Mouse (Mus musculus) retina, postnatal 1 day (tissue): ENCODE data around the gene Bloc1s2.
"Not testable (repeated sequence)": the region's sequence is repeated elsewhere in the genome, so short reads cannot be mapped to it uniquely, and the experiment has no call there.

ENCODE experiments used
- DNase-seq: peaks from one replicate; pipeline ENCODE4 v3.0.0-alpha.2; 2012

Gene Bloc1s2

DNA sequence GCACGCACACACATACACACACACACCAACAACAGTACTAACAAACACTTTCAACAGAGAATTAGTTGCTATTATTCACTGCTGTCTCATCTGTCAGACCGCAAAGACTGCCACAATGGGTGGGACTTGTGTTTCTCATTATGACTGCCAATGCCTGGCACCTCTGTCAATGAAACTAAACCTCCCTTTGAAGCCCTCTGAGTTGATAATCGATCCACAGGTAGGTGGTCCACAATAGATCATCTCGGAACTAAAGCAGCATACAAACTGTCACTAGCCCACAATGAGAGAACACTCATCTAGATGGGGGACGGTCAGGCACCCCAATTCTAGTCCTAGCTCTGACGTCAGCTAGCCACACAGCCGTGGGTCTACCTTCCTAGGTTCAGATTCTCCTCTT, 25.1 kb downstream of the Bloc1s2 start:
- no peak for DNase-seq

DNA sequence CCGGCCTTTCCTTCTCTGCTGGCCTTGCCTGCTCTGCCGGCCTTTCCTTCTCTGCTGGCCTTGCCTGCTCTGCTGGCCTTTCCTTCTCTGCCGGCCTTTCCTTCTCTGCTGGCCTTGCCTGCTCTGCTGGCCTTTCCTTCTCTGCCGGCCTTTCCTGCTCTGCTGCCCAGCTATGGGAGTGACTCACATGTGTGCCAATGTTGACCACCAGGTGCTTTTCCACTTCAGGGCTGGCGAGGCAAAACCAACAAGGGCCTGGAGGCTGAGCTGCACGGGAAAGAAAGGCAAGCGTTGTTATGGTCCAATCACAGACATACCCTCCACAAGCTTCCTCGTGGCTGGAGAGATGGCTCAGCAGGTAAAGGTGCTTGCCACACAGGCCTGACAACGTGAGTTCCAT, 25.6 kb downstream of the Bloc1s2 start:
- not testable (repeated sequence) for DNase-seq

DNA sequence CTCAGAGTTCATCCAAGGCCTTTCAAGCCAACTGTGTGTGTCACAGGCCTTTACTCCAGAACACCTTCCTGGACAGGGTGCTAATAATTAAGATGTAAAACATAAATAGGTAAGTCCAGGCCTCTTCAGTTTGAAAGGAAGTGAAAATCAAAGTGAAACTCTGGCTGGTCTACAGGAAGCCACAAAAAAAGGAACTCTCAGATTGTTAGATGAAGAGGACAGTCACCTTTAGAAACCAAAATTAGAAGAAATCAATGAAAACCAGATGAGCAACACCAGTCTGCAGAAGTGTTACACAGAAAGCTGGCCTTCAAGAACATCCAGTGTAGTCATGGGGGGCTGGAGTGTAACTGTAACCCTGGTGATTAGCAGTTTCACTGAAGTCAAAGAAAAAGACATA, 28.5 kb downstream of the Bloc1s2 start:
- no peak for DNase-seq

DNA sequence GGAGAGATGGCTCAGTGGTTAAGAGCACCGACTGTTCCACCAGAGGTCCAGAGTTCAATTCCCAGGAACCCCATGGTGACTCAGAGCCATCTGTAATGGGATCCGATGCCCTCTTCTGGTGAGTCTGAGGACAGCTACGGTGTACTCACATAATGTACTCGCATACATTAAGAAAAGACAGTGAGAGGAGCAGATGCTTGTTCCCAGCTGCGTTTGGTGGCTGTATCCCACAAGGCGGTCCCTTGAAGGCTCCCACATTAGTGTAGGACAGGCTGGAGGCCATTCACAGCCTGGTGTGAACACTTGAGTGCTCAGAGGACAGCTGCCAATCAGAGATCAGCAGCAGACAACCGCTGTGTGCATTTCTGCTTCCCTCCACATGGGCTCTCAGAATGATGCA, 34.5 kb downstream of the Bloc1s2 start:
- peak; percentile 64 for DNase-seq

DNA sequence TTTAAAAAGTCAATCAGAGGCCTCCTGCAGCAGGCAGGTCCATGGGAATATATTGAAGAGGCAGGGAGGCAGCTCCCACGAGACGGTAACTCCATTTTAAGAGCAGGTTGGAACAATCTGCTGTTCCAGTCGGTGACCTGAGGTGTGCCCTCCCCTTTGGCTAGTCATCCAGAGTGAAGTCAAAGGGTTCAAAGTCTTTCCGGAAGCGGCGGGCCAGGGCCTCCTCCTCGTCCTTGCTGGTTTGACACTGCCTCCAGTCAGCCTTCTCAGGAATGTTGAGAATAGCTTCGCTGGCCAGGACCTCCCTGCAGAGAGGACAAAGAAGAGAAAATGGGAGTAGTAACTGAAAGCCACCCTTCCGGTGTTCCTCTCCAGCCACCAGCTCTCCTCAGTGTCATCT, 35.9 kb downstream of the Bloc1s2 start:
- DNase-seq: no peak

DNA sequence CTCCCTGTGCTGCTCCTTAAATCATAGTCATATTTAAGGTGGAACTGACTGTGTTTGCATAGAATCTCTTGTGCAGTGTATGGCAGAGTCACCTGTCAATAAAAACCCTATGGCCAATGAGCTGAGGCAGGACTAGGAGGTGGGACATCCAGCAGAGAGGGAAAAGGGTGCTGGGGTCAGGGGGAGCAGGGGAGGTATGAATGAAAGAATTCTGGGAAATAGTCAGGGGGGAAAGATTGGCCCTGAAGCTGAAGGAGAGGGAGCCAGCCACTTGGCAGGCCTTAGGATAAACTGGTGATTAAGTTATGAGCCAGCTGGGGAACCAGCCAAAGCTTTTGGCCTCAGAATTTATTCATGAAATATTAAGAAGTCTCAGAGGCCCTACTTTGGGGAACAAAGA, 37.2 kb downstream of the Bloc1s2 start:
- peak; percentile 9 for DNase-seq

DNA sequence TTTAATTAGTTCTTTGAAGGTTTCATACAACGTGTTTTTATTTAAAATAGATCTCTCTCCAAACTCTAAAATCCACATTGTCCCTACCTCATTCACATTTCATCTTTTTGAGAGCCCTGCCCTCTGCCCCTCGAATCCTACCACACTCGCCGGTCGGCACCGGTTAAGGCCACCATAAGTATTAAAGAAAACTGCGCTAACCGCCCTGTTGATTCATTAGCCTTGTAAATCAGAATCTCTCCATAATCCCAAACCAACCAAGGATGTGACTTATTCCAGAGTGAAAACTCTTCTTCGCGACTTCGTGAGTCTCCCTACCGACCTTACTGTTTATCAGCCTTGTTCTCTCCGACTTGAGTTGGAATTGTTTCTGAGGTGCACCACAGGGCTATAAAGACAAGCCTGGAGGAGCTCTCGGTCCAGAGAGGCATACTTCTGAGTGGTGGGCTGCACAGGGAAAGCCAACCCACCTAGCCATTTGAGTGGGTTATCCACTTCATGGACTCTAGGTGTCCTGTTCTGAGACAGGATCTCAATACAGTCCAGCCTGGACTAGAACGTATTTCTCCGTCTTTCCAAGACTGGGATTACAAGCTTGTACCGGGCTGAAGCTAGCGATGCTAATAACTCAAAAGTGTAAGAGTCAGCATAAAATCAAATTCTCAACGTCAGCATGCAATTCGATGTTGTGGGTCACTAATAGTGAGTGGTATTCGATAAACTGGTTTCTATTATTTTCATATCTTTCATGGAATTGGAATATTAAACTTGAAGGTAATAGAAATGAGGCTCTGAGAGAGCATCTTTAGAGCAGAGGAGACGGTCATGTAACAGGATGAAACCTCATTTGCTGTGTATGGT, 38.4 kb downstream of the Bloc1s2 start:
- no peak for DNase-seq

DNA sequence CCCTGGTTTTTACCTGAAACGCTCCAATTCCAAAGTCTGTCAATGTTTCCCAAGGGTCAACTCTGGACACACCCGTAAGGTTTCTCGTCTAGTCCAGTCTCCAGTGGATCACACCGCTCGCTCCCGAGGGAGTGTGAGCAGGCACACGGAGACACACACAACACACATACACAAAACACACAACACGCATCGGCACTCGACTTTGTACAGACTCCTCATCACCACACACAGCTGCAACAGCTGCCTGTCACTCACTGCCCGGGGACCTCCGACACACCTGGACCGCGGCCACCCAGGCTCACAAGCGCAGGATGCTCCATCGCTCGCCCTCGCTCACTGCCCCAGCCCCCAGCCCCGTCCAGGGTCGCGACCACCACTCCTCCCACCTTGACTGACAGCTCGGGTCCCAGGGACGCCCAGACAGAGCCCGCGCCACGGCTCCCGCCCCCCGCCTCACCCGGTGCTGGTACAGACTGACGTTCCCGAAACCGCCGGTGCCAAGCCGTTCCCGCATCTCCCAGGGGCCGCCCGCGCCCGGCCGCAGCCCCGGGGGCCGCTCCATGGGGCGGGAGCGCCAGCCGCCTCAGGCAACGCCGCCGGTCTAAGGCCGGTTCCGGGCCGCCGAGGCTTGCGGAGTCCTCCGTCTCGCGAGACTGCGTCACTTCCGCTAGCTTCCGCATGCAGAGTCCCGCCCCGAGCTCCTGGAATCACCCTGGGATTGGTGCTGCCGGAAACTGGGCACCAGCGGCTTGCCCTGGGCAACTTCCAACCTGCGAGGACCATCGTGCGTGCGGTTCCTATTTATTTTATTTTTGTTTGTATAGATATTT, 39.2 kb downstream of the Bloc1s2 start, which contains the start of gene Chuk:
Chuk (minus strand) TSS at position 650 of the 830 bp plus-strand sequence.
- DNase-seq: peak; percentile 97

DNA sequence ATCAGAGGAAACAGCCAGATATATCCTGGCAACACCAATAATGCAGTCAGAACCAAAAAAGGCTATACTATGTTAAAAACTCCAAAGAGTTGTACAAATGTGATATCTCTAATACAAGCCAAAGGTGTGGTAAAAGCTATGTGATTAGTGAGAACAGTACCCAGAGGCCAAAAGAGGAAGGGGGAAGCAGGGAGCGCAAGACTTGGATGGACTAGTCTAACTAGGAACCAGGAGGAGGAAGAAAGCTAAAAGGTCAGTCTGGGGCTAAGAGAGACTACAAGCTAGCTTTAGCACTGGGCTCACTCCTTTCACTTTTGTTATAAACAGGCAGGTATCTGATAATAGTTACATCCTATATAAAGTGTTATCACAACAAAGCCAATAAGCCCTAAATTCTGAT, 41.9 kb downstream of the Bloc1s2 start:
- DNase-seq: no peak

DNA sequence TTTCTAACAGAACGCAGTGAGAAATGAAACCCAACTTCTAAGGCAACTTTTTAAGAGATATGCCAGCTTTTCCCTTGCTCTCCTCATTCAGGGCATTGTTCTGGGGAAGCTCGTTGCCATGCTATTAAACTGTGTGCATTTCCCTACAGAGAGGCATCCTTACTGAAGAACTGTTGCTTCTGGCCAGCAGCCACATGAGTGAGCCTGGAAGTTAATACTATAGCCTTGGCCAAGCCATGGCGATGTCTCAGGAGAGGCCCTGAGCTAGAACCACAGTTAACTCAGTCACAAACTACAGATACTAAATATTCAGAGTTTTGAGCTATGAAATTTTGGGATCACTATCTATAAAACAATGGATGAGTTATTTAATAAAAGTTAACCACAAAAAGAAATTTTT, 43.2 kb downstream of the Bloc1s2 start:
- no peak for DNase-seq

DNA sequence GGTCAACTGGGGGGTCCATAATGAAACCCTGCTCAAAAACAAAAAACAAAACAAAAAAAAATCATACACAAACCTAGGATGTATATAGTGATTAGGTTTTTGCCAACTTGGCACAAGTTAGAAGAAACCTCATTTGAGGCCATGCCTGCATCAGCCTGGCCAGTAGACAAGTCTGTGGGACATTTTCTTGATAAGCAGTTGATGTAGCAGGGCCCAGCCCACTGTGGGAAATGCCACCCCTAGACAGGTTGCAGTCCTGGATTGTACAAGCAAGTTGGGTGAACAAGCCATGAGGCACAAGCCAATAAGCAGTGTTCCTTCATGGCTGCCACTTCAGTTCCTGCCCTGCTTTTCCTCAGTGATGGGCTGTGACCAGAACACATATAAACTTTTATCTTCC, 45.4 kb downstream of the Bloc1s2 start:
- DNase-seq: no peak
